Mouse (Mus musculus): ENCODE measurements around the gene Lrch2.
"Not testable (repeated sequence)": the region's sequence is repeated elsewhere in the genome, so short reads cannot be mapped to it uniquely, and the experiment has no call there.

- TF ChIP-seq CTCF (IDR thresholded peaks at IDR 0.05 in 2 of 3, conservative IDR thresholded peaks at IDR 0.05 in 1 of 3; ENCODE audit: control insufficient read depth in 1 of 3, insufficient read depth in 1 of 3, low read depth in 2 of 3, low read length in 3 of 3, poor library complexity in 1 of 3, severe bottlenecking in 1 of 3); BHLHE40 (IDR thresholded peaks at IDR 0.05; ENCODE audit: borderline replicate concordance, low read depth, low read length); ZC3H11A (IDR thresholded peaks at IDR 0.05; ENCODE audit: low read depth, low read length); HCFC1 (IDR thresholded peaks at IDR 0.05; ENCODE audit: low read depth, low read length); POLR2A (IDR thresholded peaks at IDR 0.05; ENCODE audit: control insufficient read depth in 1 of 2, insufficient read depth in 1 of 2, low read depth in 1 of 2, low read length in 2 of 2, poor library complexity in 1 of 2); MYB (IDR thresholded peaks at IDR 0.05; ENCODE audit: low read depth, low read length); KAT2A (conservative IDR thresholded peaks at IDR 0.05; ENCODE audit: low read depth, low read length); MXI1 (IDR thresholded peaks at IDR 0.05; ENCODE audit: low read depth, low read length); ETS1 (IDR thresholded peaks at IDR 0.05; ENCODE audit: low read depth, low read length); RAD21 (IDR thresholded peaks at IDR 0.05; ENCODE audit: low read depth, low read length); ZKSCAN1 (IDR thresholded peaks at IDR 0.05; ENCODE audit: low read depth, low read length): not testable (repeated sequence)
These were observed 100.3 kb downstream of the Lrch2 start, which contains the start of gene Vmn1r239-ps for GRCm38 (mm10) chrX:147453610-147454009.

Data from MEL (cell line).